Mouse (Mus musculus) brain, embryonic 14.5 days (tissue): ENCODE results near the gene Mepce.

Source experiments
- CTCF ChIP-seq: fragments of 200-500 bp; IDR thresholded peaks from 2 replicates; pipeline ENCODE4 v1.5.1; 2012; ENCODE audit warnings: inconsistent platforms, mild to moderate bottlenecking, moderate library complexity, borderline replicate concordance; ENCODE audit not compliant: insufficient read depth, insufficient read length; ENCODE audit errors: extremely low read depth
- POLR2A ChIP-seq: fragments of 200-500 bp; IDR thresholded peaks from 2 replicates; pipeline ENCODE4 v1.6.1; 2012; ENCODE audit warnings: mild to moderate bottlenecking, inconsistent platforms, borderline replicate concordance; ENCODE audit not compliant: poor library complexity, insufficient read depth, insufficient read length, severe bottlenecking; ENCODE audit errors: extremely low read depth

DNA sequence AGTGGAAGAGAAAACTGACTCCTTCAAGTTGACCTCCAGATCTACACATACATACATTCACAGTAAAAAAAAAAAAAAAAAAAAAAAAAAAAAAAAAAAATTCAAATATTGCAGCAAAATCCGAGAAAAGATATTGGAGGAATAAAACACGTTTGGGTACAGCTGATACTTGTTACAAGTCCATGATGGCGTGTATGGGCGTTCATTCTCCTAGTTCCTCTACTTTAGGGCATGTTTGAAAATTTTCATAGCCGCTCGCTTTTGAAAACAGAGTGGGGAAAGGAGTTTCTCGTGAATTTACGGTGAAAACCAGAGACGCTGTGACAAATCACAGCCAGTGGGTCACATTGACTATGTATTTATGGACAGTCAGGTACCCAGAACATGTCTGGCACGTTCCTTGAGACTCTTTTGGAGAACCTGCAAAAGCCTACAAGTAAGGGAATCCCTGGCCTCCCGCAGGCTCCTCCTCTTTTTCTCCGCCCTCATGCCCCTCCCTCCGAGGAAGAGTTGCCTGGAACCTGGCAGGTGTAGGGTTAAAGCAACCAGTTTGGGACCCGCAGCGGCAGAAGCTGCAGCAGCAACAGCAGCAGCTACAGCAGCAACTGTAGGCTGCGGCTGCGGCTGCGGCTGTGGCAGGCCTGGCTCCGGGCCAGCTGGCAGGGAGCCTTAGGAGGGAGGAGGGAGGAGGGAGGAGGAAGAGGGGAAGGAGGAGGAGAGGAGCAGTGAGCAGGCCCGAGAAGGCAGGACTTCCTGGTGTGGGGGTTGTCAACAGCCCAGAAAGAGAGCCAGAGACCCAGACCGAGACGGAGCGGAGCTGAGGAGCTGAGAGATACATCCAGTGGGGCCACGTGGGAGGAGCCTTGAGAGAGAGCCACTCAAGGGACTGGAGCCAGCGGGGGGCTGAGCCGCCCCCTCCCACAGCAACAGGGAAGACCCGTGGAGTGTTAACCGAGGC is 42.0 kb downstream of the Mepce start, which contains the start of gene Tsc22d4:
- no peak for TF ChIP-seq CTCF
- TF ChIP-seq POLR2A, result no peak
